In the genomic region with DNA sequence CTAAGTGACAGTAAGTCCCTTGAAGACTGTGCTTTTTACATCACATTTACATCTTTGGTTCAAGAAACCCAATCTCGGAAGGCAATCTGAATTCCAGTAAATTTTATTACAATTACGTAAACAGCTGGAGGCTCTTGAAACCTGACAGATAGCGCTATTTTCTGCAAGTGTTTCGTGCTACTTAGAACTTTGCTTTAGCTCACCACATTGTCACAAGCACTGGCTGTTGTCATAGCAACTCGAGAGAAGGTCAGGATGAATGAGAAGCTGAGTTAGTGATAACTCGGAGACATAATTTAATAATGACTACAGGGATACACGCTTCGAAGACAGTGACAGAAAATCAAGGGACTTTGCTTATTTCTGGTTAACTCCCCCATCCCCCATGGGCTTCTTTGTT, we compare ENCODE assay signal across 19 mouse cellular contexts.
DNase-seq lines count a peak whose midpoint lies in the region; ATAC-seq and TF ChIP-seq lines count a peak whose summit lies in the region.
"Had no signal": no experiment of that assay in that cellular context is flagged by ENCODE, and none has a peak within 500 bp of the region (broad histone marks: within the 10 kb centered on the region; RNA-seq: fewer than 3 reads in every experiment).

No protein-coding gene starts in this region.

- TF ChIP-seq CTCF in midbrain, postnatal 0 days (IDR thresholded peaks at IDR 0.05), result no peak

- H3K4me3 ChIP-seq in hindbrain, embryonic 14.5 days (replicated peaks; ENCODE audit: low read length), result no peak overlapping the region
- H3K4me3 ChIP-seq in hindbrain, embryonic 11.5 days (ENCODE audit: low read depth, low read length), result no peak overlapping the region
- H3K4me3 ChIP-seq in midbrain, embryonic 13.5 days (replicated peaks), result no peak overlapping the region
- H3K4me3 ChIP-seq in midbrain, embryonic 10.5 days, result no peak overlapping the region
- no peak overlapping the region for H3K4me3 ChIP-seq in midbrain, postnatal 0 days (ENCODE audit: low read depth, low read length)
- H3K4me3 ChIP-seq: forebrain, embryonic 15.5 days; intestine, embryonic 15.5 days; left cerebral cortex, adult 2 months; midbrain, embryonic 12.5 days; neural tube, embryonic 12.5 days had no signal

- no peaks in the 10 kb centered on the region for H3K4me1 ChIP-seq in hindbrain, embryonic 14.5 days (replicated peaks; ENCODE audit: control insufficient read depth, insufficient read depth, low read length)
- no peaks in the 10 kb centered on the region for H3K4me1 ChIP-seq in hindbrain, embryonic 11.5 days (replicated peaks; ENCODE audit: control insufficient read depth, insufficient read depth, low read length)
- no peaks in the 10 kb centered on the region for H3K4me1 ChIP-seq in midbrain, embryonic 13.5 days (replicated peaks)
- 0 out of 2 replicates have a peak, but pooled peaks cover 3% of the 10 kb centered on the region for H3K4me1 ChIP-seq in midbrain, embryonic 10.5 days
- H3K4me1 ChIP-seq in midbrain, postnatal 0 days (ENCODE audit: insufficient read depth, low read length), result peaks cover 7% of the 10 kb centered on the region; the same call in 1 of the 2 replicates
- H3K4me1 ChIP-seq: forebrain, embryonic 15.5 days; intestine, embryonic 15.5 days; midbrain, embryonic 12.5 days; neural tube, embryonic 12.5 days had no signal

- H3K27me3 ChIP-seq in hindbrain, embryonic 14.5 days (ENCODE audit: control insufficient read depth, insufficient read depth, low read length), result no peaks in the 10 kb centered on the region
- H3K27me3 ChIP-seq in hindbrain, embryonic 11.5 days (ENCODE audit: control insufficient read depth, insufficient read depth, low read length), result no peaks in the 10 kb centered on the region
- no peaks in the 10 kb centered on the region for H3K27me3 ChIP-seq in midbrain, embryonic 13.5 days
- no peaks in the 10 kb centered on the region for H3K27me3 ChIP-seq in midbrain, embryonic 10.5 days (ENCODE audit: low read depth, poor library complexity, severe bottlenecking)
- no peaks in the 10 kb centered on the region for H3K27me3 ChIP-seq in midbrain, postnatal 0 days (ENCODE audit: insufficient read depth, low read length)
- H3K27me3 ChIP-seq: forebrain, embryonic 15.5 days; intestine, embryonic 15.5 days; midbrain, embryonic 12.5 days; neural tube, embryonic 12.5 days had no signal

- peak overlapping the region; percentile 46; the same call in 1 of the 2 replicates for H3K27ac ChIP-seq in hindbrain, embryonic 14.5 days
- no peak overlapping the region for H3K27ac ChIP-seq in hindbrain, embryonic 11.5 days (ENCODE audit: low read depth, low read length)
- no peak overlapping the region for H3K27ac ChIP-seq in midbrain, embryonic 13.5 days
- H3K27ac ChIP-seq in midbrain, embryonic 10.5 days (replicated peaks), result no peak overlapping the region
- peak overlapping the region; percentile 59 for H3K27ac ChIP-seq in midbrain, postnatal 0 days (ENCODE audit: low read depth, low read length)
- H3K27ac ChIP-seq: forebrain, embryonic 15.5 days; intestine, embryonic 15.5 days; left cerebral cortex, adult 2 months; midbrain, embryonic 12.5 days; neural tube, embryonic 12.5 days had no signal

- no peaks in the 10 kb centered on the region for H3K36me3 ChIP-seq in hindbrain, embryonic 14.5 days (replicated peaks; ENCODE audit: control insufficient read depth, insufficient read depth)
- H3K36me3 ChIP-seq in hindbrain, embryonic 11.5 days (ENCODE audit: control insufficient read depth, insufficient read depth, low read length), result no peaks in the 10 kb centered on the region
- no peaks in the 10 kb centered on the region for H3K36me3 ChIP-seq in midbrain, embryonic 13.5 days
- H3K36me3 ChIP-seq in midbrain, embryonic 10.5 days, result no peaks in the 10 kb centered on the region
- no peaks in the 10 kb centered on the region for H3K36me3 ChIP-seq in midbrain, postnatal 0 days (ENCODE audit: insufficient read depth, low read length)
- H3K36me3 ChIP-seq: forebrain, embryonic 15.5 days; intestine, embryonic 15.5 days; midbrain, embryonic 12.5 days; neural tube, embryonic 12.5 days had no signal

- 46% methylated on average over 8 of the region's 8 CpGs for WGBS in hindbrain, embryonic 14.5 days
- WGBS in hindbrain, embryonic 11.5 days, result 81% methylated on average over 8 of the region's 8 CpGs
- WGBS in midbrain, embryonic 13.5 days, result 57% methylated on average over 8 of the region's 8 CpGs
- WGBS in midbrain, embryonic 10.5 days, result 83% methylated on average over 8 of the region's 8 CpGs
- 28% methylated on average over 8 of the region's 8 CpGs for WGBS in midbrain, postnatal 0 days

- H3K9me3 ChIP-seq in hindbrain, embryonic 14.5 days (ENCODE audit: control insufficient read depth, low read length), result no peaks in the 10 kb centered on the region
- no peaks in the 10 kb centered on the region for H3K9me3 ChIP-seq in hindbrain, embryonic 11.5 days (ENCODE audit: control insufficient read depth, low read length)
- H3K9me3 ChIP-seq in midbrain, embryonic 13.5 days, result no peaks in the 10 kb centered on the region
- H3K9me3 ChIP-seq in midbrain, embryonic 10.5 days (replicated peaks), result no peaks in the 10 kb centered on the region
- H3K9me3 ChIP-seq in midbrain, postnatal 0 days (ENCODE audit: low read length), result no peaks in the 10 kb centered on the region
- H3K9me3 ChIP-seq: forebrain, embryonic 15.5 days; intestine, embryonic 15.5 days; midbrain, embryonic 12.5 days; neural tube, embryonic 12.5 days had no signal

- DNase-seq in hindbrain, embryonic 14.5 days (ENCODE audit: low spot score), result peak; percentile 41
- no peak for DNase-seq in hindbrain, embryonic 11.5 days (ENCODE audit: low spot score)
- no peak for DNase-seq in midbrain, embryonic 10.5 days (ENCODE audit: low spot score)
- peak; percentile 3 to 31 for DNase-seq in frontal cortex, postnatal 36 days (ENCODE audit: low spot score in 2 of 2)
- DNase-seq in midbrain, postnatal 0 days (ENCODE audit: low spot score), result peak; percentile 72
- no peak for DNase-seq in adrenal gland, adult 18-20 months (ENCODE audit: low spot score in 2 of 2)
- DNase-seq: cerebellum, adult 2 months; gastrocnemius, postnatal 25 days; heart, postnatal 10 days; kidney, postnatal 10 days; liver; lung, adult 18-20 months; lung, postnatal 36 days had no signal

- no peak overlapping the region for H3K9ac ChIP-seq in hindbrain, embryonic 14.5 days
- no peak overlapping the region for H3K9ac ChIP-seq in hindbrain, embryonic 11.5 days (ENCODE audit: low read depth, low read length)
- H3K9ac ChIP-seq in midbrain, embryonic 13.5 days (replicated peaks), result no peak overlapping the region
- no peak overlapping the region for H3K9ac ChIP-seq in midbrain, postnatal 0 days (replicated peaks; ENCODE audit: low read length, poor library complexity, severe bottlenecking)
- H3K9ac ChIP-seq: forebrain, embryonic 15.5 days; intestine, embryonic 15.5 days; midbrain, embryonic 12.5 days; neural tube, embryonic 12.5 days had no signal

- H3K4me2 ChIP-seq in hindbrain, embryonic 14.5 days (replicated peaks), result no peak overlapping the region
- H3K4me2 ChIP-seq in hindbrain, embryonic 11.5 days (replicated peaks; ENCODE audit: low read depth, low read length), result no peak overlapping the region
- no peak overlapping the region for H3K4me2 ChIP-seq in midbrain, embryonic 13.5 days (replicated peaks)
- H3K4me2 ChIP-seq in midbrain, postnatal 0 days (ENCODE audit: low read depth, low read length, poor library complexity, severe bottlenecking), result peak overlapping the region; percentile 7; the same call in 1 of the 2 replicates
- H3K4me2 ChIP-seq: forebrain, embryonic 15.5 days; intestine, embryonic 15.5 days; midbrain, embryonic 12.5 days; neural tube, embryonic 12.5 days had no signal

- no peak for ATAC-seq in hindbrain, embryonic 14.5 days (ENCODE audit: low FRiP score)
- ATAC-seq in hindbrain, embryonic 11.5 days (ENCODE audit: low FRiP score), result no peak
- peak; percentile 62; the same call in 1 of the 2 replicates for ATAC-seq in midbrain, embryonic 13.5 days
- ATAC-seq in midbrain, postnatal 0 days (ENCODE audit: low FRiP score), result no peak
- ATAC-seq: forebrain, embryonic 15.5 days; intestine, embryonic 15.5 days had no signal

Comparison
In these comparisons a context has a peak if more than half of its experiments do, and no peak if none do; other contexts are left out.
1. DNase-seq: peak in hindbrain, embryonic 14.5 days (single experiment), frontal cortex, postnatal 36 days (2 of 2) and midbrain, postnatal 0 days (single experiment); none in hindbrain, embryonic 11.5 days (single experiment), midbrain, embryonic 10.5 days (single experiment) and adrenal gland, adult 18-20 months (0 of 2).
2. H3K27ac ChIP-seq: peak in hindbrain, embryonic 14.5 days (single experiment) and midbrain, postnatal 0 days (single experiment); none in hindbrain, embryonic 11.5 days (single experiment), midbrain, embryonic 13.5 days (single experiment) and midbrain, embryonic 10.5 days (single experiment).